Mouse (Mus musculus): ENCODE results near the gene Olfr373.
A peak's percentile ranks its signal among the peaks of the same experiment; 100 is the strongest.

Gene Olfr373

DNA sequence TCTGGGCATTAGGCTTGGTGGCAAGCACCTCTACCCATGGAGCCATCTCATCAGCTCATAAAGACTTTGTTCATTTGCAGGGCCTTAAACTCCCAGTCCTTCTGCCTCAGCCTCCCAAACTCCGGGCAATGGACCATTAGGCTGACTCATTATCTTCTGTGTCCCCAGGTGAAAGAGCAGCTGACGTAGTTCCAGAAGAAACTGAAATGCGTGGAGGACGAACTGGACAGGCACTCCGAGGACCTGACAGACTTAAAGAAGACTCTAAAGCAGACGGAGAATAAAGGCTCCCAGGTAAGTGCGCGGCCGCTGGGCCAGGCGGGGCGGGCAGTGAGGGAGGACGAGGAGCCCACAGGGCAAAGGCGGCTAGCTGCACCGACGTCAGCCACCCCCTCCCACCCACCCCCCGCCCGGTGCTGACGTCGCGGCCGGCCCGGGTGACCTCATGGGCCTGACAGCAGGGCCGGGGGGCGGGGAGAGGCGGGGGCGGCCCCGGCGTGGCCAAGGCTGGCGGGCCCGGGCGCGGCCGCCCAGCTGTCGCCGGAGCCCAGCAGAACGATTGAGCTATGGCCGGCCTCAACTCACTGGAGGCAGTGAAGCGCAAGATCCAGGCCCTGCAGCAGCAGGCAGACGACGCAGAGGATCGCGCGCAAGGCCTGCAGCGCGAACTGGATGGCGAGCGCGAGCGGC lies 51.9 kb downstream of the Olfr373 start, which contains the start of gene Tpm4:
Tpm4 (plus strand) TSS at position 220 of the 690 bp plus-strand sequence.
- peak; percentile 70 for DNase-seq

- peak; percentile 43 for DNase-seq
These were observed 52.7 kb downstream of the Olfr373 start for GRCm38 (mm10) chr8:72135446-72136301.

DNA sequence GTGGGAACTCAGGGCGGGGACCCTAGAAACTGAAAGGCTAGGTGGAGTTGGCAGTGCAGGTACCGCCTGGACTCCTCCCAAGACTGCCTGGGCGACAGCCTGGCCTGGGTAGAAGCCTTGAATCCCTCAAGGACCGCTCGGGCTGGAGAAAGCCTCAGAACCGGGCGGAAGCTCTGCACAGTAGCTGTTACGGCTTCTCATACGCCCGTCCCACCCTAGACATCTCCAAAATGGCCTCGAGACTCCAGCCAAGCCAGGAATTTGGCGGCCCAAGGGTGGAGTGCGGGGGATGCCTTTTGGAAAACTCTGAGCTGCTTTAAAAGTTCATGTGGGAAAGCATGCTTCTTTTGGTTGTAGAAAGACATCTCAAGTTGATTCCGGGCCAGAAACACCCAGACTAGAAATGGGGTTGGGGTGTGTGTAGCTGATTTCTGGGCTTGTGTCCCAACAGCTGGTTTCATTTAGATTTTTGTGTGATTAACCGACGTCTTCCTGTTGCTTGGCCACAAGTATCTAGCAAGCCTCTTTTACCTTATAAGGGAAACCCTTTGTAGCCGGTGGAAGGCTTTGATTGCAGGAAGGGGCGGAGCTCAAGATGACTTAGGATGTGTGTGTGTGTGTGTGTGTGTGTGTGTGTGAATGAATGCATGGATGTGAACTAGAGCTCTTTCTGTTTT lies 53.5 kb downstream of the Olfr373 start:
- peak; percentile 49 for DNase-seq

- no peak for DNase-seq
These were observed 54.5 kb downstream of the Olfr373 start for GRCm38 (mm10) chr8:72137431-72137830.

DNA sequence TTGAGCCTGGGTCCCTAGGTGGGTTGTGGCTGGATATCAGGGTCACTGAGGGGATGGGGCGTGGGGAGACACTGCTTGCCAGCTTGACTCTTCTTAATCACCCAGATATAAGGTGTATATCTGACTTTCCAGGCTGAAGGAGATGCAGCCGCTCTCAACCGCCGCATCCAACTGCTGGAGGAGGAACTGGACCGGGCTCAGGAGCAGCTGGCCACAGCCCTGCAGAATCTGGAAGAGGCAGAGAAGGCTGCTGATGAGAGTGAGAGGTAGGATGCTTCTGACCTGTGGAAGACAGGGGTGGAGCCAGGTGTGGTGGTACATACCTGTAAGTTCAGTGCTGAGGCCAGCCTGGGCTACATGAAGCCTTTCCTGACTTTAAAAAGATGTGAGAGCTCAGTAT lies 55.5 kb downstream of the Olfr373 start:
- DNase-seq: no peak

- DNase-seq: no peak
These were observed 60.4 kb downstream of the Olfr373 start for GRCm38 (mm10) chr8:72143256-72143824.

DNA sequence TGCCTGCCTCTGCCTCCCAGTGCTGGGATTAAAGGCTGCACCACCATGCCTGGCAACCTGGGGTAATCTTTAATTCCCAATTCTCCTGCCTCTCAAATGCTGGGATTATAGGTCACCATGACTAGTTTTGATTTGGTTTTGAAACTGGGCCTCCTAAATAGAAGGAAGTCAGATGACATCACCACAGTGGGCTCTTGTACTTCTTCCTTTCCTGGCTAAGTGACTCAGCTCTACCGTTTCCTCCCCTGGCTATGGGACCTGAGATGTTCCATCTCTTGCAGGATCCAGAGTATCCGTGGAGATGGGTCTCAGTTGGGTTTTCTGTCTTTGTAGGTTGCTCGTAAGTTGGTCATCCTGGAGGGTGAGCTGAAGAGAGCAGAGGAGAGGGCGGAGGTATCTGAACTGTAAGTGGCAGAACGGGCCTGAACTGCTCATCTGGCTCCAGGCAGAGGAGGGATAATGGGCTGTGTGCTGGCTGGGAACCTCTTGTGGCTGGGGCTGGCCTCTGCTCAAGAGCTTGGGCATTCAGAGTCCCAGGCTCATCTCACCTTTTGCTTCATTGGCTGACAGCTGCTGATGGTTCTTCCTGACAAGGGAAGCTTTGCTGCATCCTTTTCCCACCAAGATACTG lies 61.5 kb downstream of the Olfr373 start:
- DNase-seq: no peak

DNA sequence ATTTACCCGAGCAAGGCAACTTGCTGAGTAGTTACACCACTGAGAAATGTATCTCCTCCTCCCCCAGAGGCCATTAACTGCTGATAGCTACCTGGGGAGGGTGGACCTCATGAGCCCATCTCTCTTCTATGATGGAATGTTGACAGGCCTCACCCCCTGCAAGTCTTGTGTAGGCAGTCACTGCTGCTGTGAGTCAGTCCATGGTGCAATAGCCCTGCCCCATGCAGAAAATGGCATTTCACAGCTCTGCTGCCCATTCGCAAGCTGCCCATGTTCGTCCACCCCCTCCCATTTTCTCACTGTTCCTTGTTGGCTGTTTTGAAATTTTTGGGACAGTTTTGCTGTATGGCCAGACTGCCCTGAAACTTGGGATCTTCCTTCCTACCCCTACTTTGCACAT lies 62.5 kb downstream of the Olfr373 start:
- DNase-seq: no peak

- DNase-seq: no peak
These were observed 63.1 kb downstream of the Olfr373 start for GRCm38 (mm10) chr8:72146056-72146455.

- DNase-seq: no peak
These were observed 63.6 kb downstream of the Olfr373 start for GRCm38 (mm10) chr8:72146556-72146955.

- no peak for DNase-seq
These were observed 64.3 kb downstream of the Olfr373 start for GRCm38 (mm10) chr8:72147266-72147665.

GRCm38 (mm10) chr8:72149056-72149455 lies 66.1 kb downstream of the Olfr373 start:
- no peak for DNase-seq

DNA sequence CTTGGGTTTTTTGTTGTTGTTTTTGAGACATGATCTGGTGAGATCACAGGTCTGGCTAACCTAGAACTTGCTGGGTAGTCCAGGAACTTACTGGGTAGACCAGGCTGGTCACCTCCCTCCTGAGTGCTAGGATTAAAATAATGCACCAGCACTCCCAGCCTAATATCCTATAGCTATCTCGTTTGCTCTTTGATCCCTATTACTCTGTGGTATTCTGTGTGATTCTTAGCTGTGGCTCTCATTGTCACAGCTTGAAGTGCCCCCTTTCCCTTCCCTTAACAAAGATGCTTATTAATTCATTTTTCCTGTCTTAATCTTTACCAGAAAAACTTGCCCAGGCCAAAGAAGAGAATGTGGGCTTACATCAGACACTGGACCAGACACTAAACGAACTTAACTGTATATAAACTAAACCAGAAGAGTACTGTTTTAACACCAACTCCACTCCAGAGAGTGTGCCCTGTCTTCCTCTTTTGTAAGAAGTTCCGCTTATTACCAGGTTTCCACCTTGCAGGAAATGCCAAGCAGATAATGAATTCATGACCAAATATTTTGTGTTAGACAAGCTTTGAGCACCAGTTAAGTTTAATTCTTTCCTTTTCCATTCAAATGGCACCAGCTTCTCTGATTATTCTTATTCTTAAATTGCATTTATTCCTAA lies 68.6 kb downstream of the Olfr373 start:
- no peak for DNase-seq

All from cerebellum, adult 9-10 months (tissue).